Mouse (Mus musculus) G1E (cell line): ENCODE results near the gene Kbtbd6.

Source experiments
- CTCF ChIP-seq: IDR thresholded peaks from 2 replicates; pipeline ENCODE4 v1.5.1; 2012; ENCODE audit warnings: low read depth, low read length, inconsistent platforms, mixed read lengths
- GATA1 ChIP-seq: IDR thresholded peaks from 2 replicates; pipeline ENCODE4 v1.6.1; 2012; ENCODE audit warnings: borderline replicate concordance, low read length, inconsistent platforms, mixed read lengths
- TAL1 ChIP-seq: conservative IDR thresholded peaks from 2 replicates; pipeline ENCODE4 v1.6.1; 2012; ENCODE audit warnings: low read depth, low read length, inconsistent platforms, mixed read lengths

DNA sequence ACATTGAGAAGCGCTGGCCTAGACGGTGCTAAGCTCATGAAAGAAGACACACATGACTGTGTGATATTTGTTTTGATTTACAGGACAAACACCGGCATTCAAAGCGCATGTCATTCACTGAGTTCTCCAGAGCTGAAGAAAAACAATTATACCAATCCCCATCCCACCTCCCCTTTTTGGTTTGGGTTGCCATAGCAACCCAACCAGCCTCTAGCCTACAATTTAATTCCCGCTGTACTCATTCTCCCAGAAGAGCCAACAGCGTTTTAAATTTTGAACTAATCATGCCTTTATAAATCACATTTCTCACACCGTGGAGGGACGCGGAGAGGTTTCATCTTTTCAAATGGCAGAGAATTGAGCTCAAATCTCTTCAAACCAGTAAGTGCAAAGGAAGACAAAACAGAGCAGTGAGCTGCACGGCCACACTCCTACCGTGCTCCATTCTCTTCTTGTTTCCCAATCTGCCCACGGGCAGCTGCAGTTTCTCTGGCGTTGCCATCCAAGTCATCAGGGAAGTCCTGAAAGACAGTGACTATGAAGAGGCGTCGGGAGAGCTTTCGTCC is 6.5 kb upstream of the Kbtbd6 start:
- TF ChIP-seq TAL1: no peak
- TF ChIP-seq CTCF: no peak
- no peak for TF ChIP-seq GATA1
